Mouse (Mus musculus) kidney, adult 2 months (tissue): ENCODE data around the gene Zfp710.

ENCODE experiments used
- CTCF ChIP-seq: fragments of 200-500 bp; conservative IDR thresholded peaks from 2 replicates; pipeline ENCODE4 v1.5.1; 2011; ENCODE audit warnings: low read depth, mild to moderate bottlenecking, control low read depth, low read length, moderate library complexity, mixed read lengths; ENCODE audit not compliant: insufficient read depth, insufficient read length
- POLR2A ChIP-seq: fragments of 200-500 bp; IDR thresholded peaks from one replicate; pipeline ENCODE4 v1.6.1; 2011; ENCODE audit warnings: low read depth, low read length, control low read depth

- TF ChIP-seq CTCF (peak; percentile 38), POLR2A (peak; percentile 30)
Measured at GRCm38 (mm10) chr7:80024521-80025390, at the start of gene Zfp710.
